Mouse (Mus musculus) bone marrow, adult 2 months (tissue): ENCODE results near the gene Fbxo11. TPM values are rescaled to one million over a fixed set of nuclear protein-coding genes. Genes with fewer than 3 reads are reported as not detected.
"Not testable (repeated sequence)": the region's sequence is repeated elsewhere in the genome, so short reads cannot be mapped to it uniquely, and the experiment has no call there.

Source experiments
- H3K27ac ChIP-seq: fragments of 200-500 bp; 2 replicates; pipeline ENCODE4 v1.5.1; 2012; ENCODE audit warnings: low read depth, mild to moderate bottlenecking, control low read depth, inconsistent platforms, low read length; ENCODE audit not compliant: control insufficient read depth, poor library complexity, insufficient read depth
- H3K4me1 ChIP-seq: fragments of 200-500 bp; 2 replicates; pipeline ENCODE4 v1.6.1; 2011; ENCODE audit warnings: low read length; ENCODE audit not compliant: control insufficient read depth, insufficient read depth
- H3K4me3 ChIP-seq: fragments of 200-500 bp; replicated peaks from 2 replicates; pipeline ENCODE3; 2011; ENCODE audit warnings: mild to moderate bottlenecking, low read depth, low read length, control low read depth; ENCODE audit not compliant: control insufficient read depth
- CTCF ChIP-seq: fragments of 200-500 bp; IDR thresholded peaks from 2 replicates; pipeline ENCODE4 v1.5.1; 2011; ENCODE audit warnings: low read length, control low read depth; ENCODE audit not compliant: control insufficient read depth, insufficient read depth
- POLR2A ChIP-seq: fragments of 200-500 bp; IDR thresholded peaks from 2 replicates; pipeline ENCODE4 v1.6.1; 2011; ENCODE audit warnings: low read depth, mild to moderate bottlenecking, control low read depth, low read length, borderline replicate concordance; ENCODE audit not compliant: control insufficient read depth
- WGBS: fragments of 180-500 bp; shearing (Covaris S2); methylation state at CpG from one replicate; pipeline ENCODE4 v1.1.7; 2018; 5-methylcytosine and 5-hydroxymethylcytosine counted together
- polyA plus RNA-seq: library from polyadenylated mRNA; stranded (reverse); fragments of >200 nt; gene quantifications from 2 replicates; pipeline ENCODE4 v1.2.4, GENCODE M21; 2011; ENCODE audit warnings: low replicate concordance; ENCODE audit not compliant: missing spikeins, insufficient read depth, insufficient read length

Gene Fbxo11
- polyA plus RNA-seq, 1 experiment: 16.4 TPM

DNA sequence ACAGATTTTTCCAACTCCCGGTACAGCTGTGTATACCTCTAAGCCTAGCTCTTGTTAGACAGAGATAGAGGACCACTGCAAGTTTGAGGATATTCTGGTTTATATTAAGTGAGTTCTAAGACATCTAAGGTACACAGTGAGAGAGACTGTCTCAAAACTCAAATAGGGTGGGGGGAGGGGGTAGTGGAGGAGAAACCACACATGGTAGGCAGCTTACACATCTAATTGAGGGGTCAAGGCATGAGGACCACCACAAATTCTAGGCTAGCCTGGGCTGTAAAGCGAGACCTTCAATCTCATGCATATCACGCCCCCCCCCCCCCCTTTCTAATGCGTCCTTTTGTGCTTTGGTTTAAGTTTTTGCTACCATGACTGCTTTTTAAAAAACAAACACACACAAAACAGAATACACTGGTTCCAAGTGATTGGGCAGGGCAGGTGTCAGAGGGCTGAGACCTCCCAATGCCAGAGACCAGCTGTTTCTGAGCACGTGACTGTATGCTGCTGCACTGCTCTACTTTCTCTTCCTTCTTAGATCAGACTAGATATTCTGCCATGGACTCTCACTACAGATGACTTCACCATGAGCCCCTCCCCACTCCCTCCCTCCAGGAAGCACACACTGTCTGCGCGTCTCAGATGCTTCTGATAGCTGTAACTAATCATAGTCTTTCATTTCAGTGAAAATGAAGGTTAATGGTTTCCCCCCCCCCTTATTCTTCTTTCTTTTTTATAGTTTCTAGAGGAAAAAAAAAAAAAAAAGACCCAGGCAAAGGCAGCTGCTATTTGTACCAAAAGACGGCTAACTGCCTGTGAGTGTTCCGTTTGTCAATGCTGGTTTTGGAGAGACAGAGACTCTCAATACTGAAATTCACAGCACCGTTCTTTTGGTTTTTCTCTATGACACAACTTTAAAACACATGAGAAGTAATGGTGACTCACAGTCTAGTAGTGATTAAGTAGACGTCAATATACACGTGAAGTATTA lies 22.7 kb downstream of the Fbxo11 start:
- H3K4me1 ChIP-seq: peaks cover 1% of the 10 kb centered on the region
- 30% methylated on average over 12 of the region's 12 CpGs for WGBS
- H3K27ac ChIP-seq: no peak overlapping the region
- no peak overlapping the region for H3K4me3 ChIP-seq
- TF ChIP-seq POLR2A (no peak), CTCF (no peak)

DNA sequence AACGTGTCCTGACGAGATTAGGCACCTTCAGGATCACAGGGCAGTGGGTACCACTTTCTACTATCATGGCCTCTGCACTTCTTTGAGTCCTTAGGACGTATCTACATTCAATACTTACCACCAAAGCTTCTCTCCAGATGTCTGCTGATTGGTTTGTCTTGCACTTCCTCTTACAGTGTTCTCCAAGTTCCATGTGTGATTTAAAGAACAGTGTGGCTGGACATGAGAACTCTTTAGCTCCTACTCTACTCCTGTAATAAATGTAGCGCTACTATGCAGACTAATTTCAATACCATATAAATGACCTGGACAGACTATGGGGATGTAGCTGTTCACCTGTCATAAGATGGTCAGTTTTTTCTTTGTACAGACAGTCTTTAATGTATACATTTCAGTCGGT lies 24.3 kb downstream of the Fbxo11 start:
- peaks cover 1% of the 10 kb centered on the region for H3K4me1 ChIP-seq
- no peak overlapping the region for H3K4me3 ChIP-seq
- 70% methylated on average over 5 of the region's 5 CpGs for WGBS
- H3K27ac ChIP-seq: no peak overlapping the region
- TF ChIP-seq POLR2A: no peak
- TF ChIP-seq CTCF: no peak

DNA sequence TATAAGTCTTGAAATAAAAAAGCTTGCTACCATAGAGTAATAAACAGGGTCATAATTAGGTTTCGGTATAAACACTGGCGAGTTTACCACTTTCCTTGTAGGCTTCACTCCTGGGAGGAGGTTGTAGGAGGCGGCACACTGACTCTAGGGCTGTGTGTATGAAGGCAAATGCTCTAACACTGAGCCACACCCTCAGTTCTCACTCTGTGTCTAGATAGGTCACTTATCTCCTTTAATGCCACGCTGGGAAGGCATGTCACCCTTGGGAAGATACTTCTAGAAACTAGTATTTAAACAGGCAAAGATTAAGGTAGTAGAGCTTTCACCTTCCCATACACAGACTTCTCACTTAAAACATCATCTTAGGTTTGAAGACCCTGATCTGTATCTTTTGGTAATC lies 30.7 kb downstream of the Fbxo11 start:
- Histone ChIP-seq H3K27ac (no peak overlapping the region), H3K4me1 (no peaks in the 10 kb centered on the region; the same call in 1 of the 2 replicates), H3K4me3 (no peak overlapping the region)
- 74% methylated on average over 4 of the region's 4 CpGs for WGBS
- no peak for TF ChIP-seq CTCF
- no peak for TF ChIP-seq POLR2A

DNA sequence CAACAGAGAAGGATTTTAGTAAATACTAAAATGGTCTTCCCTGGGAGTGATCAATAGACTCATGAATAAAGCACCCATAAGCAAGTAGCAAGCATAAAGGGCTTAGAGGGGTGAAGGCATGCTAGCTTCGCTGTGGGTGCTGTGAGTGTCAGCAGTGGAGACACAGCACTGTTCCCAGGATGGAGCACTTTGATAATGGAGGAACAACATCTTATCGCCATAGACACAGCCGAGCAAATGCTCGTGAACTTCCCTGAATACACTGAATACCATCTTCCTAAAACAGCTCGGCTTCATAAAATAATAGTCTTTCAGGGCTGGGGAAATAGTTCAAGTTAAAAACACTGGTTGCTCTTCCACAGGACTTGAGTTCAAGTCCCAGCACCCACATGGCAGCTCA lies 33.3 kb downstream of the Fbxo11 start:
- no peak overlapping the region for H3K27ac ChIP-seq
- 71% methylated on average over 5 of the region's 5 CpGs for WGBS
- no peaks in the 10 kb centered on the region; the same call in 1 of the 2 replicates for H3K4me1 ChIP-seq
- no peak for TF ChIP-seq CTCF
- TF ChIP-seq POLR2A: no peak
- H3K4me3 ChIP-seq: no peak overlapping the region

DNA sequence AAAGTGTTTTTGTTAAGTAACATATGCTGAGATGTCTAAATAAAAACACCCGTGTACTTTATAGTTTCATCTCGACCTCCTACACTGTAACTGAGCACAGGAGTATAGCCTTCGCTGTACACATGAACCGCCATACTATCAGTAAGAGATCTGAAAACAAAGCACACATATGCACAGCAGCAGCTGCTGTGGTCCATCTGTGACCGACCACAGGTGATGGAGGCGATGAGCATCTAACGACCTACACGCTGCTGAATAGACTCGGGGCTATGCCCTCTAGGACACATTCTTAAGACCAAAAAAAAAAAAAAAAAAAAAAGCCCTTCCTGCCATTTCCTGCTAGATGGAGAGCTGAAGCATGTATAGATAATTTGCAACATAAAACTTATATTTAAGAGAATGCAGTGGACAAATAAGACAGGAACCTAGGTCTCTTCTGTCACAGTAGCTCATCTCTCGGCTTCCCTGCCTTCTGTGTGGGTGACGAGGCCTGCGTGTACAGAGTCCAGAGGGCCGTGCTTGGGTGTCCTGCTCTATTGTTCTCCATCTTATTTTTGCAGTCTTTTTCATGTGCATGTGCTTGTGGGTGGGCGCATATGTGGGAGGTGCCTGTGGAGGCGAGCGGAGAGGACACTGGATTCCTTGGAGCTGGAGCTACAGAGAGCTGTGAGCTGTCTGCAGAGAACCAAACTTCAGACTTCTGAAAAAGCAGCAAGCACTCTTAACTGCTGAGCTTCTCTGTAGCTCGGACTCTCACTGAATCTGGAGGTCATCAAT lies 35.7 kb downstream of the Fbxo11 start:
- TF ChIP-seq CTCF (no peak), POLR2A (no peak)
- H3K4me1 ChIP-seq: no peaks in the 10 kb centered on the region; the same call in 1 of the 2 replicates
- 82% methylated on average over 17 of the region's 17 CpGs for WGBS
- no peak overlapping the region for H3K27ac ChIP-seq
- H3K4me3 ChIP-seq: no peak overlapping the region

DNA sequence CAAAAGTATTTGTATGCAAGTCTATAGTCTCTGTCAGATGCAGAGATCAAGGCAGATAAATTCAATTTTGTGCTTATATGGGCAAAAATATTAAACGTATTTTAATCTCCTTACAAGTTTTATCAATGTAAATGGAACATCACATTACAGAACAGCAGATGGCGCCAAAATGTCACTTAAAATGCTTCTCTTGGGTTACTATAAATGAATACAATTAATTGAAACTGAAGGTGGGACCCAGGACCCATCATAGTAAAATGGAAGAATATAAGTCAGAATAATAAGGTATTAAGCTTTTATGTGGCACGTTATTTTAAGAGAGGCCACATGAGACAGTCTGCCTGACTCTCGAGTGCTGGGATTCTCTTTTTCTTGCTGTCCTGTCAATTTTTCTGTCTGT lies 39.9 kb downstream of the Fbxo11 start:
- Histone ChIP-seq H3K4me1 (no peaks in the 10 kb centered on the region; the same call in 1 of the 2 replicates), H3K4me3 (no peak overlapping the region), H3K27ac (no peak overlapping the region)
- TF ChIP-seq POLR2A (no peak), CTCF (no peak)
- WGBS: 29% methylated on average over 4 of the region's 4 CpGs

DNA sequence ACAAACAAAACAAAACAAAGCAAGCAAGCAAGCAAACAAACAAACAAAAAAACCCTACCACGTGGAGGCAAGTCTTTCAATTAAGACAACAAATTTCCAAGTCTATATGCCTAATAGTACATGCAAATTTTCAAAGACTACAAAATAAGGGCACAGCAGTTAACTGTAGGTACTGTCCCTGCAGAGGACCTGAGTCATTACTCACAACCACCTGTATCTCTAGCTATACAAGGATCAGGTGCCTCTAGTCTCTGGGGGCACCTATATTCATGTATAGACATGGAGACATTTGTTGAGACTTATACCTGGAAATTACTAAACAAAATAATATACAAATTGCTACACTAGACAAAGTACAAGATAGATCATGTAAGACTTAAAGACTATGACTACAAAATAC lies 41.2 kb downstream of the Fbxo11 start:
- no peak overlapping the region for H3K27ac ChIP-seq
- no peaks in the 10 kb centered on the region; the same call in 1 of the 2 replicates for H3K4me1 ChIP-seq
- TF ChIP-seq CTCF (no peak), POLR2A (no peak)
- 74% methylated on average over 1 of the region's 1 CpGs for WGBS
- no peak overlapping the region for H3K4me3 ChIP-seq

DNA sequence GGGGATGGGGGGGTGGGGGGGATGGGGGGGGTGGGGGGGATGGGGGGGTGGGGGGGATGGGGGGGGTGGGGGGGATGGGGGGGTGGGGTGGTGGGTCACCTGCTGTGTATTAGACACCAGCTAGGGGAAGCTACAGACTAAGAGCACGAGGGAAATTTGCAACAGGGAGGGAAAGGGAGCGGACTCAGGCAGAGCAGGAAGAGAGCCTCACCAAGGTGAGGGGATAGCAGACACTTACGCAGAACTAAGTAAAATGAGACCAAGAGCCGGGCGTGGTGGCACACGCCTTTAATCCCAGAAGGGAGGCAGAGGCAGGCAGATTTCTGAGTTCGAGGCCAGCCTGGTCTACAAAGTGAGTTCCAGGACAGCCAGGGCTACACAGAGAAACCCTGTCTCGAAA lies 49.1 kb downstream of the Fbxo11 start:
- 89% methylated on average over 8 of the region's 8 CpGs for WGBS
- not testable (repeated sequence) for H3K27ac ChIP-seq, H3K4me1 ChIP-seq, H3K4me3 ChIP-seq
